Mouse (Mus musculus) midbrain, embryonic 16.5 days (tissue): ENCODE results near the gene Hoxd13. TPM values are rescaled to one million over a fixed set of nuclear protein-coding genes. Genes with fewer than 3 reads are reported as not detected.

Experiments
- ATAC-seq: fragments of 200-750 bp; cut with Nextera tagmentation; 2 replicates; pipeline ENCODE4 v1.8.0; 2017; ENCODE audit warnings: moderate TSS enrichment
- H3K27ac ChIP-seq: fragments of 300-500 bp; sonication (generic); 2 replicates; pipeline ENCODE4 v1.5.1; 2014; ENCODE audit warnings: mild to moderate bottlenecking, low read length, mixed read lengths
- H3K27me3 ChIP-seq: fragments of 300-500 bp; sonication (generic); 2 replicates; pipeline ENCODE4 v1.6.1; 2014; ENCODE audit warnings: low read depth, low read length, mixed read lengths; ENCODE audit not compliant: control insufficient read depth, insufficient read depth
- H3K36me3 ChIP-seq: fragments of 300-500 bp; sonication (generic); 2 replicates; pipeline ENCODE4 v1.6.1; 2014; ENCODE audit warnings: mild to moderate bottlenecking, low read length, moderate library complexity, mixed read lengths; ENCODE audit not compliant: control insufficient read depth, insufficient read depth
- H3K4me1 ChIP-seq: fragments of 300-500 bp; sonication (generic); 2 replicates; pipeline ENCODE4 v1.6.1; 2014; ENCODE audit warnings: mild to moderate bottlenecking, low read length, mixed read lengths; ENCODE audit not compliant: control insufficient read depth, insufficient read depth
- H3K4me2 ChIP-seq: fragments of 300-500 bp; sonication (generic); 2 replicates; pipeline ENCODE4 v1.6.1; 2014; ENCODE audit warnings: mild to moderate bottlenecking, low read length, mixed read lengths
- H3K4me3 ChIP-seq: fragments of 300-500 bp; sonication (generic); 2 replicates; pipeline ENCODE4 v1.5.1; 2014; ENCODE audit warnings: low read depth, mild to moderate bottlenecking, low read length, moderate library complexity, mixed read lengths
- H3K9ac ChIP-seq: fragments of 300-500 bp; sonication (generic); 2 replicates; pipeline ENCODE4 v1.6.1; 2014; ENCODE audit warnings: low read depth, low read length, mixed read lengths
- H3K9me3 ChIP-seq: fragments of 300-500 bp; sonication (generic); replicated peaks from 2 replicates; pipeline ENCODE4 v1.6.1; 2014; ENCODE audit warnings: mild to moderate bottlenecking, low read length, mixed read lengths; ENCODE audit not compliant: control insufficient read depth, poor library complexity, severe bottlenecking
- WGBS: fragments of 180-500 bp; shearing (Covaris S2); extraction: QIAGEN DNeasy Blood & Tissue Kit; methylation state at CpG from one replicate; pipeline ENCODE4 v1.1.7; 2014; 5-methylcytosine and 5-hydroxymethylcytosine counted together
- polyA plus RNA-seq: library from polyadenylated mRNA; unstranded; fragments of >200 nt; fragmentation: Nextera tagmentation; extraction: Ambion mirVana; gene quantifications from 2 replicates; pipeline ENCODE4 v1.2.1, GENCODE M21; 2015

Hoxd13 gene
- polyA plus RNA-seq, 1 experiment from 2014 or later: not detected

DNA sequence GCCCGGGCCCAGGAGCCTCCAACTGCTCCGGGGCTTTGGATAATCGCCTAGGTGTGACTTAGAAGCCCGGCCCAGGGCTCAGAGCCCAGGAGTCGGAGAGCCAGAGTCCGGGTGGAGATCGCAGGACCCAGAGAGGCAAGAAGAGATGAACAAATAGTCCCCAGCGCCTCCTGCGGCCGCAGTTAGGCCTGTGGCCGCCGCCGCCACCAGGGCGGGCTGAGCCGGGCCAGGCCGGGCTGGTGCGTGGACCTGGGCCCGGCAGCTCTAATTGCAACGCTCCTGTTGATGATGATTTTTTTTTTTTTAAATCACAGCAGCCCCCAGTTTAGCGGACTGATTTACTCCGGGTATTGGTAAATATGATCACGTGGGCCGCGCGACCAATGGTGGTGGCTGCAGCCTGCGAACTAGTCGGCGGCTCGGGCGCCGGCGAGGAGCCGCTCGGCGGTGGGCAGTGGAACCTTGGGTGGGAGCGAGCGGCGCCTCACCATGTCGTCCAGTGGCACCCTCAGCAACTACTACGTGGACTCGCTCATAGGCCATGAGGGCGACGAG, 29.5 kb downstream of the Hoxd13 start, which contains the start of gene Hoxd9:
Gene Hoxd9 (plus strand): TSS at position 161 of the 555 bp plus-strand sequence.
- peak within 1 kb of the TSS; percentile 13 for H3K4me3 ChIP-seq
- peaks cover 4% of the 10 kb centered on the region for H3K4me1 ChIP-seq
- H3K4me2 ChIP-seq: peak within 1 kb of the TSS; percentile 43
- no peaks in the 10 kb centered on the region for H3K36me3 ChIP-seq
- no peak for ATAC-seq
- no peaks in the 10 kb centered on the region for H3K9me3 ChIP-seq
- H3K27me3 ChIP-seq: peaks cover 73% of the 10 kb centered on the region
- H3K9ac ChIP-seq: no peak within 1 kb of the TSS
- no peak within 1 kb of the TSS for H3K27ac ChIP-seq
- 1% methylated on average over 43 of the region's 43 CpGs for WGBS

DNA sequence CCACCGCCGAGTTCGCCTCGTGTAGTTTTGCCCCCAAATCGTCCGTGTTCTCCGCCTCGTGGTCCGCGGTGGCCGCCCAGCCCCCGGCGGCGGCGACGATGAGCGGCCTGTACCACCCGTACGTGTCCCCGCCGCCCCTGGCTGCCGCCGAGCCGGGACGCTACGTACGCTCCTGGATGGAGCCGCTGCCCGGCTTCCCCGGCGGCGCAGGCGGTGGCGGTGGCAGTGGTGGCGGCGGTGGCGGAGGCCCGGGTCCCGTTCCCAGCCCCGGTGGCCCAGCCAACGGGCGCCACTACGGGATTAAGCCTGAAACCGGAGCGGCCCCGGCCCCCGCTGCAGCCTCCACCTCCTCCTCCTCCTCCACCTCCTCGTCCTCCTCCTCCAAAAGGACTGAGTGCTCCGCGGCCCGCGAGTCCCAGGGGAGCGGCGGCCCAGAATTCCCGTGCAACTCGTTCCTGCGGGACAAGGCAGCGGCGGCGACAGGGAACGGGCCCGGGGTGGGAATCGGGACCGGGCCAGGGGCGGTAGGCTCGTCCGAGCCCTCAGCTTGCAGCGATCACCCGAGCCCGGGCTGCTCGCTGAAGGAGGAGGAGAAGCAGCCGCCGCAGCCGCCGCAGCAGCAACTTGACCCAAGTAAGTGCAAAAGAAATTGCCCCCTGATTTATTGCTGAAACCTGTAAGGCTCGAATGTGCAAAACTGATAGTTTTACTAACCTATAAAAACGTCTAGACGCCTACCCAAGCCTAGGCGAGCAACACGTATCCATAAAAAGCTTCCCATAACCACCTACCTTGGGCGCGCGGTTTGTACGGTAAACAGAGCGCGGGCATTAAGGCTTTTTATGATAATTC, 30.3 kb downstream of the Hoxd13 start:
- ATAC-seq: no peak
- peaks cover 4% of the 10 kb centered on the region for H3K4me1 ChIP-seq
- H3K36me3 ChIP-seq: no peaks in the 10 kb centered on the region
- peak overlapping the region; percentile 13 for H3K4me3 ChIP-seq
- WGBS: under 1% methylated on average over 82 of the region's 86 CpGs
- no peak overlapping the region for H3K27ac ChIP-seq
- no peaks in the 10 kb centered on the region for H3K9me3 ChIP-seq
- peak overlapping the region; percentile 43 for H3K4me2 ChIP-seq
- H3K27me3 ChIP-seq: peaks cover 68% of the 10 kb centered on the region
- H3K9ac ChIP-seq: no peak overlapping the region

DNA sequence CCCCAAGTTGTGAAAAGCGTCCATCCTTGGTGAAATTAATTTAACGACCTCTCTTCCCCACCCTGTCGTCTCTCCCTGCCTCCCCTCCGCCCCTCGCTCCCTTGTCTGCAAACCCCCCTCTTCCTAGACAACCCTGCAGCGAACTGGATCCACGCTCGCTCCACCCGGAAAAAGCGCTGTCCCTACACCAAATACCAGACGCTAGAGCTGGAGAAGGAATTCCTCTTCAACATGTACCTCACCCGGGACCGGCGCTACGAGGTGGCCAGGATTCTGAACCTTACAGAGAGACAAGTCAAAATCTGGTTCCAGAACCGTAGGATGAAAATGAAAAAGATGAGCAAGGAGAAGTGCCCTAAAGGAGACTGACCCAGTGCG, 30.9 kb downstream of the Hoxd13 start:
- H3K27ac ChIP-seq: no peak overlapping the region
- no peak overlapping the region for H3K9ac ChIP-seq
- no peak for ATAC-seq
- no peak overlapping the region for H3K4me2 ChIP-seq
- no peak overlapping the region for H3K4me3 ChIP-seq
- H3K9me3 ChIP-seq: no peaks in the 10 kb centered on the region
- WGBS: 1% methylated on average over 17 of the region's 17 CpGs
- peaks cover 67% of the 10 kb centered on the region for H3K27me3 ChIP-seq
- no peaks in the 10 kb centered on the region for H3K36me3 ChIP-seq
- H3K4me1 ChIP-seq: peaks cover 4% of the 10 kb centered on the region

DNA sequence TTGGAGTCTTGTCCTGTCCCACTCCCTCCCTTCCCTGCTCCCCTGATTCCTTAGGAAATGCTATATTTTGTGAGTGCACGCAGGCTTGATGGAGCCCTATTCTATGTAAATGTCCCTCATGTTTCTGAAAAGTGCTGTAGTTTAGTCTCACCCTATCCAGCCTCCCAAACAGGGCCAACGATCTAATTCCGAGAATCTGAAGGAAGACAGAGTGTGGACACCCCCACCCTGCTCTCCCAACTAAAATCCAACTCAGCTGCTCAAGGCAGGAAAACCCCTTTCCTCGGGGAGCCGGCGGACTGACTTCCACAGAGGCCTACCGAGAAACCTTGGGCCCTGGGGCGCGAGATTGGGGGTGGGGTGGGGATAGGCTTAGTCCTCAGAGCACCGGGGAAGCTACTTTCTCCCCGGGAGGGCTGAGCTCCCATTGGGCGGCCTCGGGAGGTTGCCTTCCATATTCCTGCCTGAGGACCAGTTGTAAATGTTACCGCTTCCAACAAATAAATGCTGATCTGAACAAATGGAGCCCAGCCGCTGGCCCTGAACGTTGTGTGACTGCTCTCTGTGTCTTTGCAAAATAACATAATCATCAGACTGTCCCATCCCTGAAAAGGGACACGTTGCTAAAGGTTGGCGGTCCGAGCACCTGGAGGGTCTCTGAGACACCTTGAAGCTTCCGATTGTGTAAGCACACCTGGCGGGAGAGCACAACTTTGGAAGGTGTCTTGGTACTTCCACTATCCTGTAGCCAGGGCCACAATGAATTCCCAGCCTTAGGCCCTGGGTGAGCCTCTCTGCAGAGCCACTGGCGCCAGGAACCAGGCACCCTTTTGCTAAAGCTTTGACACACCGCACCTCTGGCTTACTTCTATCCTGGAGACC, 31.8 kb downstream of the Hoxd13 start:
- Histone ChIP-seq H3K27me3 (peaks cover 65% of the 10 kb centered on the region), H3K36me3 (no peaks in the 10 kb centered on the region), H3K4me1 (peaks cover 4% of the 10 kb centered on the region), H3K27ac (no peak overlapping the region), H3K9me3 (no peaks in the 10 kb centered on the region), H3K4me2 (no peak overlapping the region), H3K9ac (no peak overlapping the region), H3K4me3 (no peak overlapping the region)
- WGBS: 2% methylated on average over 23 of the region's 23 CpGs
- ATAC-seq: no peak

DNA sequence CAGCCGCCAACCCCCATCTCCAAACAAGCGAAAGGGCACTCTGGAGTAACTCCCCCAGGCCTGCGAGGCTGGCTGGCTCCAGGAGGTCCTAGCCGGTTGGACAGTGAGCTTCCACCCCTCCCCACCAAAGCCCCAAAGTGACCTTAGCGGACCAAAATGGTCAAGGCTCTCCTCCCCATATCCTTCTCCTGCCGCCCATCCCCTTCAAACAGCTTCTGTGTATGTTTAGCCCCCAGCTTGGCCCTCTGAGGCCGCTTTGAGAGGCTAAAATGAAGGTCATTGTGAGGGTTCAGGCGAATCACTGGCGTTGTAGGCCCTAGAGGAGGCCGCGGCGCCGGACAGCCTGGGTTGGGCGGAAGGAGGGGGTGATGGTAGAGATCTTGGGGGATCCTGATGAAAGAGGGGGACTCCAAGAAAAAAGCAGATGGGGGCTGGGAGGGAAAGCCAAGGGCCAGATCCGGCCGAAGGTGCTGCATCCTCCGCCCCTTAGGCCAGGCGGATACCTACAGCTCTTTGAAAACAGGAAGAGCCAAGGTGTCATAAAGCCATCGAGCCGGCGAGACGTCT, 32.5 kb downstream of the Hoxd13 start:
- WGBS: 2% methylated on average over 22 of the region's 22 CpGs
- no peak overlapping the region for H3K9ac ChIP-seq
- H3K9me3 ChIP-seq: no peaks in the 10 kb centered on the region
- no peak overlapping the region for H3K4me2 ChIP-seq
- peaks cover 10% of the 10 kb centered on the region for H3K4me1 ChIP-seq
- no peak overlapping the region for H3K27ac ChIP-seq
- no peaks in the 10 kb centered on the region for H3K36me3 ChIP-seq
- no peak overlapping the region for H3K4me3 ChIP-seq
- no peak for ATAC-seq
- H3K27me3 ChIP-seq: peaks cover 58% of the 10 kb centered on the region

DNA sequence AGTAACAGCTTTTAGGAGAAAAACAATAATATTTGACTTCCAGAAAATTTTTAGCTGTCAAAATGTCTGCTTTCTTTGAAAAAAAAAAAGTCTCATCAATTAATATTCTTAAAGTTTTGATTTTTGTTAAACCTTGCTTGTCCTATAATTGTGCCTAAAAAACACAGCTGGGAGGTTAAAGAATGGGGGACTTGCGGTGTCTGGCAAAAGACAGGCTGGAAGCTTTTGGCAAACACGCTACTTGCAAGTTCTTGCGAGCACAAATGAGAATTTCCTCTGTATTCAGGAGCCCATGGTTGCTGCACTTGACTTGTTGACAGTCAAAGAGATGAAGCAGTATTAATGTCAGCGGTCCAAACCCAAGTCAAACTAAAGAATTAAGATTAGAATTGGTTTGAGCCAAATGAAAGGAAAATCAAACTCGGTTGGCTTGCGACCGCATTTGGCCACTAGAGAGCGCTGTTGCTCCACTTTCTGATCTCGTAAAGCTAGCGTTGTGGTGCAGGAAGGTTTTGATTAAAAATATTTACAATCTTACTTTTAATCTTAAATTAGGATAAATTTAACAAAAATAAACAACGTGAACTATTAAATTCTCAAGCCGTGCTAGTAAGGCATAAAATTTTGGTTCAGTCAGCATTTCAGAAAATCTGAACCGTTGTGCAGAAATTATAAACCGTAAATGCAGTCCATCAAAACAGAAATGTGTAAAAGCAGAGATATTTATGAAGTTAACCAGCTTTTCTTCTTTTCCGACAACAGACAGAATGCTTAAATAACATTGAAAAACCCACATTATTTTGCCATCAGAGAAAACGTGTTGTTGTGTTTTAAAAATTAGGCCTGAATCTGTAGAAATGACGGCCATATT, 34.1 kb downstream of the Hoxd13 start:
- H3K27me3 ChIP-seq: peaks cover 49% of the 10 kb centered on the region
- no peak overlapping the region for H3K27ac ChIP-seq
- H3K4me1 ChIP-seq: peaks cover 11% of the 10 kb centered on the region
- H3K4me3 ChIP-seq: no peak overlapping the region
- H3K9me3 ChIP-seq: no peaks in the 10 kb centered on the region
- WGBS: 12% methylated on average over 17 of the region's 17 CpGs
- H3K4me2 ChIP-seq: no peak overlapping the region
- ATAC-seq: no peak
- no peak overlapping the region for H3K9ac ChIP-seq
- H3K36me3 ChIP-seq: no peaks in the 10 kb centered on the region

DNA sequence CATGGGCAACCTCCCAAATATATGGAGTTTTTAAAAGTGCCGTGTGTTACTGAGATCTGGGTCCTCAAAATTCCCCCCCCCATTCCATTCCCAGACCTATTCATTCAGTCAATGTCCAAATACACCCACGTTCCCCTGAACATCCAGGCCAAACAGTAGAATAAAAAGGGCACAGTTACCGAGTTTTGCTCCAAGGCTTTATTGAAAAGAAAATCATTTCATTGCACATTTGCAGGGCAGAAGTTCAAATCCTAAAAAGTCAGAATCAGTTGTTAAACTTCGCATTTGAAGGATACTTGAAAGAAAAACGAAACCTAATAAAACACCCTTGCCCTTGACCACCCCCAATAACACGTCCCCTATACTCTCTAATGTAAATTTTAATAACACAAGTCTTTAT, 34.7 kb downstream of the Hoxd13 start:
- Histone ChIP-seq H3K36me3 (no peaks in the 10 kb centered on the region), H3K9ac (no peak overlapping the region), H3K27me3 (peaks cover 53% of the 10 kb centered on the region), H3K4me2 (no peak overlapping the region), H3K4me3 (no peak overlapping the region), H3K27ac (no peak overlapping the region), H3K4me1 (peaks cover 10% of the 10 kb centered on the region), H3K9me3 (no peaks in the 10 kb centered on the region)
- WGBS: 10% methylated on average over 6 of the region's 6 CpGs
- no peak for ATAC-seq

DNA sequence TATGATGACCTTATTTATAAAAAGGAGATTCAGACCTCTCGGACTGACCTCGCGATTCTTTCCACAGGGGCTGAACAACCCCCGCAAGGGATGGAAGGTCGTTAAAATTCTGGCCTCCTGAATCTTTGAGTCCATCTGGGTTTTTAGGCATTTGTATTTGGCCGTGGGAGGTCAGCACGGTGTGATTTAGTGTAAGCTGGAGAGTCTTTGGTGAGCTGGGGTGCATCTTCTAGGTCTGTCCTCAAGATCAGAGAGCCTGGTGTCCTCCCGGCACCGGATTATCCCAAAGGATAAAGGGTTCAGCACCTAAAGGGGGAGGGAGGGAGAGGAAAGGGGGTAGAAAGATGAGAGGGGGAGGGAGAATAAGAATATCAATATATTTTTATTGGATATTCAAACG, 35.2 kb downstream of the Hoxd13 start:
- peaks cover 58% of the 10 kb centered on the region for H3K27me3 ChIP-seq
- no peaks in the 10 kb centered on the region for H3K9me3 ChIP-seq
- H3K4me1 ChIP-seq: peaks cover 7% of the 10 kb centered on the region
- no peak overlapping the region for H3K4me3 ChIP-seq
- H3K36me3 ChIP-seq: no peaks in the 10 kb centered on the region
- no peak overlapping the region for H3K4me2 ChIP-seq
- WGBS: 4% methylated on average over 10 of the region's 10 CpGs
- no peak overlapping the region for H3K9ac ChIP-seq
- no peak overlapping the region for H3K27ac ChIP-seq
- ATAC-seq: no peak
